Mouse (Mus musculus): ENCODE measurements at regions not wholly inside any gene's neighbourhood (a gene's known extent, or its start where the extent isn't known, plus 50 kb on each side); places are given as distances from the start of the nearest gene placed in this dataset.

DNA sequence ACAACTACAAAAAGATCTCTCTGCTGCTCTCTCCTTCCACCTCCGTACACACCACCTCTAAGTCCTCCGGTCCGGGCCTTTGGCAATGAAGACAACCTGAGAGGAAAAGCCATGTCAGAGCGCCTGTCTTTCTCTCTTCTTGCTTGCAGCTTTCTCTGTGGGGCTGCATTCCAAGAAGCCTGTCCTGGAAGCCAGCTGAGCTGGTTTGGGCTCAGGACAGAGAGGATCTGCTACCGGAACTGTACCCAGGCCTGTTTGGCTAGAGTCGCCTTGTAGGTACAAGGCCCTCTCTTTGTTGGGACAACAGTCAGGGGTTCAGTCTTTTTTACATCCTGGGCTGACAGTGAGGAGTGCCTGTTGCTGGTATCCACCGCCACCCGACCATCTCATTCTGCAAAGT is 321.4 kb downstream of the Med13l start:
- DNase-seq = no peak

- DNase-seq = no peak
Measured at GRCm38 (mm10) chr5:118888131-118888530, 327.7 kb downstream of the Med13l start.

DNA sequence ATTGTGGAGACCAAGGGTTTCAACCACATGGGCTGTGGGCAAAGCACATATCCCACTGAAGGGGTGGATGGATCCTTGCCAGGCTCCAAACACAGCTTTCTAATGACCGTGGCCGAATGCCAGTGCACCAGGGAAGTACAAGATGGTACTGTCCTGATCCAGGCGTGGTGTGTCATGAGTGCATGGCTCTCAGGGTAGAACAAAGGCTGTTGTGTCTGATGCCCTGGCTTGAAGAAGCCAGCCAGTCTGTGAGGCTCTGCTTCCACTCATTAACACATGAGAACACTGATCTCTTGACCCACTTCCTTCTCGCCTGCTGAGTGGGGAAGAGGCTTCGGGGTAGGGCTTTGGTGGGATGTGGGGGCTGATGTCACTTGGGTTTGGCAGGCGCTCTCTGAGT is 330.7 kb downstream of the Med13l start:
- no peak for DNase-seq

GRCm38 (mm10) chr5:118908224-118908623 is 347.7 kb downstream of the Med13l start:
- no peak for DNase-seq

- DNase-seq = no peak
Measured at GRCm38 (mm10) chr5:118909756-118910155, 349.3 kb downstream of the Med13l start.

DNA sequence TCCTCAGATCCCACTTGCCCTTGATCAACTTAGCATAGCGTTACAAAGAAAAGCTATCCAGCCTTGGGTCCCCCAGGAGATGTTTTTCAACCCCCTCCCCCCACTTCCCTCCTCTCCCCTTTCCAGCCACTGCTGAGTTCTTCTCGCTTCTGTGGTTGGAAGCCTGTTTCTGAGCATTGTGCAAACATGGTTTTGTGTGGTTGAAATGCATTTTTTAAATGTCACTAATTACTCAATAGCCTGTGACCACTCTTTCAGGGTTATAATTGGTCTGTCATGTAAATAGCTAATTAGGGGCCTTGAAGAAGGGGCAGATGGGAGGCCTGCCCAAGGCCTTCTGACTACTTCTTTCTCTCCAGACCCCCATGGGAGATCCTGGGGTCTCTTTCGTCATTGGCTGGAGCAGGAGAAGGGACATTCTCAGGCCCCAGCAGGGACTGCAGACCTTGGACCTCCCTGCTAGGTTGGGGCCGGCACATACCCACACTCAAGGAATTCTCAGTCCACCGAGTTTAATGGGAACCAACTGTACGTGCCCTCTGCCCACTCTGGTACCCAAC is 353.8 kb downstream of the Med13l start:
- DNase-seq = no peak

GRCm38 (mm10) chr5:118923357-118923756 is 362.9 kb downstream of the Med13l start:
- no peak for DNase-seq

DNA sequence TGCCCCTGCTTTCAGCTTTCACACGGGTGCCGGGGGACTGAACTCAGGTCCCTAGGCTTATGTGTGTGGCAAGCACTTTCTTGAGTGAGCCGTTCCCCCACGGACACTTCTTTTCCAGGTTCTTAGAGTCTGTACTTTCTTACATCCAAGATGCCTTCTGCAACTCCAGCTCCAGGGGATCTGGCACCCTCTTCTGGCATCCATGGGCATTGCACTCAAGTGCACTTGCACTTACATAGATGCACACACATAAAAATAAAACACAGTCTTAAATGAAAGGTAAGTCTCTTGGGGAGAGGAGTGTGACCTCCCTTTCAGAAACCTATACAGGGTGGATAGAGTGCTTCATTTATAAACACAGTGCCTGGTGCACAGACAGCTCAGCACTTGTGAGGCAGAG is 368.6 kb downstream of the Med13l start:
- DNase-seq = no peak

DNA sequence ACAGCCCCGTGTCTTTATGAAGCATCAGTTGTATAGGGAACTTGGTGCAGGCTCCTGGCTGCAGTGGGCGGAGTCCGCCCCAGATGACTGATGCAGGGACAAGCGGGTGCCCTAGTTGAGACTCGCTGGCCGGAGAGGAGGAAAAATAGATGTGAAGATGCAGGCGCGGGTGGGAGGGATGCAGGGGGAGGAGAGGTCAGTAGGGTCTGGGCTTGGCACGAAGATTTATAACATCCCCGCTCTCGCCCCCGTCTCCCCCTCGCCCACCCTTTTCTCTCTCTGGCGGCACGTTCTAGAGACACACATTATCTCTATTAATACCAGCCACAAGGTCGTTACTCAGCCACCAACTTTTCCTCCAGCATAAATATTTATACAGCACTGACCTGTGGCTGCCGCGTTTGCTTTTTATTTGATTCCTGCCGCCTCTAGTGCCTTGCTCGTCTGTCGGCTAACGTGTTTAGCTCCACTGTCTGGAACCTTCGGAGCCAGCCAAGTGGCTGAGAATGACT is 369.6 kb downstream of the Med13l start:
- no peak for DNase-seq

GRCm38 (mm10) chr5:118939336-118940039 is 379.0 kb downstream of the Med13l start:
- DNase-seq = no peak

DNA sequence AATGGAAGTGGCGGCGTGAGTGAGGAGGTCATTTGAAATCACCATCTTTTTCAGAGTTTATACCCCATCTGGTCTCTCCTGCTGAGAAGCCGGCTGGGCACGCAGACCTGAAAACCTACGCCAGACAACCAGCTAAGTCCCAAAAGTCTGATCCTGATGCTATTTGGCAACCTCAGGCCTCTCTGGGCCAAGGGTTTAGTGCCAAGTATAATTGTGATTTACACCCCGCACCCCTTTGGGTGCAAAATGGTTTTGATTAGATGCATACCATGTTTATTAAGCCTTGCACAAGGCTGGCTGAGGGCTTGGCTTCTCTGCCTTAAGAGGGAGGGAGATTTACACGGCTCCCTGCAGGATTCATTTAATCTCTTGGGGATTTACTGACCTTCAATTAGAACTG is 383.8 kb downstream of the Med13l start:
- no peak for DNase-seq

DNA sequence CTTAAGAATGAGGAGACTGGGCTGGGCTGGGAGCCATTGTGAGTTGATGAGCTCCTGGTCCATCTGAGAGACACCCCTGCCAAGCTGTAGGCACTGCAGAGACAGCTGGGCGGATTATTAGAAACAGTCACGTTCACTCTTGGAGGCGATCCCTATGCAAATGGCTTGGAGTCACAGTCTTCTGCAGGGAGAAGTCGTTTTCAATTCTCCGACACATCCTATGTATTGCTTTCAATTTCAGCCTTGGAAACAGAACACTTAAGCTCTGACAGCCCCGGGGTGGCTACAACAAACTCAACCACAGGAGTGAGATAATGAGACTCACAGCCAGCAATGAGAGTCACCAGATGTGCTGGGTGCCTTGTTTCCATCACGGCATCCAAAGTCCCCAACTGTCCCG is 385.6 kb downstream of the Med13l start:
- DNase-seq = no peak

DNA sequence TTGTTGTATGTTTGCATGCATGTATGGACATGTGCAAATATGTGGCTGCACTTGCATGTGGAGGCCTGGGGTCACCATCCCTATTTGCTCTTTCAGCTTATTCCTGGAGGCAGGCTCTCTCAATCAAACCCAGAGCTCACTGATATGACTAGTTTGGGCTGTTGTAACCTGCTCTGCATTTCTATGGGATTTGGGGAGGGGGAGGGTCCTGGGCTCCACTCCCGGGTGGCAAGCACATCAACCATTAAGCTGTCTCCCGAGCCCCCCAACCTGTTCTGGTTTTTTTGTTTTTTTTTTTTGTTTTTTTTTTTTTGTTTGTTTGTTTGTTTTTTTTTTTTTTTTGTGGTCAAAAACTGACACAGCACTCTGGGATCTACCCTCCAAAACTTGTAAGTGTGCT is 386.5 kb downstream of the Med13l start:
- no peak for DNase-seq

- no peak for DNase-seq
Measured at GRCm38 (mm10) chr5:118948119-118948786, 387.8 kb downstream of the Med13l start.

DNA sequence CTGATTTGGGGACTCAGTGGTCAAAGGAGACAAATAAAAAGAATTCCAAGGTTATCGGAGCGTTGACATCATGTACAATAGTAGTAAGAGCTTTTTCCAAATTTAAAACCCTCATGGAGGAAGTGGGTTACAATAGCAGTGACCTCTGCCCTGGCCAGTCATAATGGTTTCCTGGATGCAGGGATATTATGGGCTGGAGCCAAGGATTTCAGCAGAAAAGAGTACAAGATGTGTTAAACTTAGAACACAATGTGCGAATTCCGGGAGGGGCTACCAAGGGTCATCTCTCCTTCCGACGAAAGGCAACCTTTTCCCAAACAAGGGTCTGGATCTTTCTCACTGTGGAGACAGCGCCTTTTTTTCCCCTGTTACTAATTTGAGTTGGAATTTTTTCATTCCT is 390.6 kb downstream of the Med13l start:
- peak; percentile 84 for DNase-seq

DNA sequence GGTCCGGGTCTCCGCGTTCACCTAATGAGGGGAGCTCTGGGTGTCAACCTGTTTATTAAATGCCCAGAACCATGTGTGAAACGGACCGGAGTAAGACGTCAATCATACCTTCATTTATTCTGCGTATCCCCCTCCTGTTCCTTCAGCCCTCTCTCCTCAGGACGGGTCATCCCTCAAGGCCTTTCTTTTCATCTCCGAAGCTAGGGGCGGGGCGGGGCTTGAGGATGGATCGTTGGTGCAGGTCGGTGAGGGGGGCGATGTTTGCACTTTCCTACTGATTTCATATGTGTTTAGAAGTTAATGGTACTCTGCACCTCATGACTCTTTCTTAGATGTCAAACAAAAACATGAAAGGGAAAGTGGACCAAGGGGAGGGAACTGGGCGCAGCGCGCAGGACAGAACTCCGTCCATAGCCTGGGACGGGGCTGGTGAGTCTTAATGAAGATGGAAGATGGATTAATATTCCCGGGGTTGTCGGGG is 400.1 kb downstream of the Med13l start:
- peak; percentile 61 for DNase-seq

DNA sequence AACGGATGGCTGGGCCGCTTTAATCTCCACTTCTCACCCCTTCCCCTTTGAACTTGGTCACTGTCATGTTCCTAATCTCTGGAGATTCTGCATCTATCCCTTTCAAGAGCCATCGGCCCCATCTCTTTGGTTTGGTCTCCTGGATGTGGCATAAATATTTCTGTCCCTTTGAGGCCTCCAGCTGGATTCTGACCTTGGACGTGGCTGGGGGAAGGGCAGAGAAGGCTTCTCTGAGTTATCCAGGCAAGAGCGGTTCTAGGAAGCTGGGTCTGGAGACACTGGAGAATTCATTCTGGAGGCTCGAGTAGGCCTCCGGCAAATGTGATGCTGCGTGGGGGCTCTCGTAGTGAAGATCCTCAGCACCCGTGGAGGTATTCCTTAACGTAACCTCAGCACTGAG is 400.6 kb downstream of the Med13l start:
- DNase-seq = peak; percentile 74

GRCm38 (mm10) chr5:118962152-118962551 is 401.7 kb downstream of the Med13l start:
- DNase-seq = no peak

- DNase-seq = no peak
Measured at GRCm38 (mm10) chr5:118963001-118963400, 402.5 kb downstream of the Med13l start.

DNA sequence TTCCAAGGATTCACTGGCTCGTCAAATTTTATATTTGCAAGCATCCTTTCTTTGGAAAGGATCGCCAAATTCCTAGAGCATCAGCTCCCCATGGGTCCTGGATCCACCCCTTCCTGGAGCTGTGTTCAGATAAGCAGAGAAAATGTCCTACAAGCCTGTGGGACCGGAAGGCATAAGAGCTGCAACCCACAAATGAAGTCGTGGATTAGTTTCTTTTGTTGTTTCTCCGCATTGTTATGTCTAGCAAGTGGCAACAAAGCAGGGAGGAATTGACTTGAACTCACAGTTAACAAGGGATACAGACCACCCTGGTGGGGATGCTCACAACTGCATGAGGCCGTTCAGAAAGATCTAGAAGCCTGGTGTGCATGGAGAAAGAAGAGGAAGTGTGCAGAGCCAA is 406.4 kb downstream of the Med13l start:
- DNase-seq = no peak

GRCm38 (mm10) chr5:118967718-118968117 is 407.2 kb downstream of the Med13l start:
- DNase-seq = peak; percentile 66

- DNase-seq = no peak
Measured at GRCm38 (mm10) chr5:118975147-118975546, 414.7 kb downstream of the Med13l start.

GRCm38 (mm10) chr5:118978921-118979630 is 418.6 kb downstream of the Med13l start:
- no peak for DNase-seq

Measured in kidney, postnatal 10 days (tissue).